Mouse (Mus musculus): ENCODE data around the gene Gucy2g.

DNA sequence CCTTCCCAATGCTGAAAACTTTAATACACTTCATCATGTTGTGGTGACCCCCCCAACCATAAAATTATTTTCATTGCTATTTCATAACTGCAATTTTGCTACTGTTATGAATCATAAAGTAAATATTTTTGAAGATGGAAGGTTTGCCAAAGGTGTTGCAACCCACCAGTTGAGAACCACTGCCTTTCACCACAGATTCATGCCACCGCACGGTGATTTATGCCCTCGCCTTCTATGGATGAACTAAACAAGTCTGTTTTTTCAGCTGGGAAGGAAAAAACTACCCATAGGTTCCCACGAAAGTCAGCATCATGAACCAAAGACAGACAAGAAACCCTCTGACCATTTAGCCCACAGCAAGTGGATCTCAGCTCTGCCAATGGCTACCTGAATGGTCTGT lies 24.2 kb downstream of the Gucy2g start:
- TF ChIP-seq GATA1 (IDR thresholded peaks at IDR 0.05; ENCODE audit: low read depth, low read length) (no peak), HCFC1 (IDR thresholded peaks at IDR 0.05; ENCODE audit: low read depth, low read length) (no peak), CTCF (IDR thresholded peaks at IDR 0.05 in 2 of 3, conservative IDR thresholded peaks at IDR 0.05 in 1 of 3; ENCODE audit: control insufficient read depth in 1 of 3, insufficient read depth in 1 of 3, low read depth in 2 of 3, low read length in 3 of 3, poor library complexity in 1 of 3, severe bottlenecking in 1 of 3) (no peak), MAX (IDR thresholded peaks at IDR 0.05; ENCODE audit: low read length) (no peak), EP300 (IDR thresholded peaks at IDR 0.05; ENCODE audit: low read depth in 1 of 2, low read length in 2 of 2) (no peak)

Measured in MEL (cell line).